Mouse (Mus musculus) small intestine, adult 2 months (tissue): Measurements from ENCODE around the gene Zfp580. TPM values are rescaled to one million over a fixed set of nuclear protein-coding genes. Genes with fewer than 3 reads are reported as not detected.
"Not testable (repeated sequence)": the region's sequence is repeated elsewhere in the genome, so short reads cannot be mapped to it uniquely, and the experiment has no call there.

Experiments
- H3K27ac ChIP-seq: fragments of 200-500 bp; 2 replicates; pipeline ENCODE4 v1.5.1; 2012; ENCODE audit warnings: low read depth, low read length, control low read depth, inconsistent platforms; ENCODE audit not compliant: insufficient read depth
- H3K27me3 ChIP-seq: fragments of 200-500 bp; 2 replicates; pipeline ENCODE4 v1.6.1; 2012; ENCODE audit warnings: mild to moderate bottlenecking, moderate library complexity, low read length, inconsistent platforms; ENCODE audit not compliant: control insufficient read depth, insufficient read depth
- H3K36me3 ChIP-seq: fragments of 200-500 bp; 2 replicates; pipeline ENCODE4 v1.6.1; 2012; ENCODE audit warnings: mild to moderate bottlenecking, low read length, control low read depth, inconsistent platforms; ENCODE audit not compliant: control insufficient read depth, insufficient read depth
- H3K4me1 ChIP-seq: fragments of 200-500 bp; 2 replicates; pipeline ENCODE4 v1.6.1; 2012; ENCODE audit warnings: low read length, inconsistent platforms, mixed read lengths; ENCODE audit not compliant: control insufficient read depth, insufficient read depth, insufficient read length
- H3K4me3 ChIP-seq: fragments of 200-500 bp; 2 replicates; pipeline ENCODE4 v1.5.1; 2012; ENCODE audit warnings: low read depth, mild to moderate bottlenecking, control low read depth, inconsistent platforms, low read length, moderate library complexity
- CTCF ChIP-seq: fragments of 200-500 bp; IDR thresholded peaks from 2 replicates; pipeline ENCODE4 v1.5.1; 2012; ENCODE audit warnings: low read depth, mild to moderate bottlenecking, control low read depth, inconsistent platforms, low read length, moderate library complexity, mixed read lengths; ENCODE audit not compliant: insufficient replicate concordance, insufficient read length; ENCODE audit errors: extremely low read depth
- POLR2A ChIP-seq: fragments of 200-500 bp; IDR thresholded peaks from 2 replicates; pipeline ENCODE4 v1.6.1; 2012; ENCODE audit warnings: low read depth, mild to moderate bottlenecking, control low read depth, inconsistent platforms, low read length, moderate library complexity
- WGBS: fragments of 180-500 bp; shearing (Covaris S2); methylation state at CpG from one replicate; pipeline ENCODE4 v1.1.7; 2018; 5-methylcytosine and 5-hydroxymethylcytosine counted together
- polyA plus RNA-seq: library from polyadenylated mRNA; depleted of rRNA; stranded (reverse); fragments of >200 nt; gene quantifications from 2 replicates; pipeline ENCODE4 v1.2.3, GENCODE M21; 2012; rRNA removed

The Zfp580 gene
- polyA plus RNA-seq, result 12.2 and 17.6 TPM in 2 replicates

DNA sequence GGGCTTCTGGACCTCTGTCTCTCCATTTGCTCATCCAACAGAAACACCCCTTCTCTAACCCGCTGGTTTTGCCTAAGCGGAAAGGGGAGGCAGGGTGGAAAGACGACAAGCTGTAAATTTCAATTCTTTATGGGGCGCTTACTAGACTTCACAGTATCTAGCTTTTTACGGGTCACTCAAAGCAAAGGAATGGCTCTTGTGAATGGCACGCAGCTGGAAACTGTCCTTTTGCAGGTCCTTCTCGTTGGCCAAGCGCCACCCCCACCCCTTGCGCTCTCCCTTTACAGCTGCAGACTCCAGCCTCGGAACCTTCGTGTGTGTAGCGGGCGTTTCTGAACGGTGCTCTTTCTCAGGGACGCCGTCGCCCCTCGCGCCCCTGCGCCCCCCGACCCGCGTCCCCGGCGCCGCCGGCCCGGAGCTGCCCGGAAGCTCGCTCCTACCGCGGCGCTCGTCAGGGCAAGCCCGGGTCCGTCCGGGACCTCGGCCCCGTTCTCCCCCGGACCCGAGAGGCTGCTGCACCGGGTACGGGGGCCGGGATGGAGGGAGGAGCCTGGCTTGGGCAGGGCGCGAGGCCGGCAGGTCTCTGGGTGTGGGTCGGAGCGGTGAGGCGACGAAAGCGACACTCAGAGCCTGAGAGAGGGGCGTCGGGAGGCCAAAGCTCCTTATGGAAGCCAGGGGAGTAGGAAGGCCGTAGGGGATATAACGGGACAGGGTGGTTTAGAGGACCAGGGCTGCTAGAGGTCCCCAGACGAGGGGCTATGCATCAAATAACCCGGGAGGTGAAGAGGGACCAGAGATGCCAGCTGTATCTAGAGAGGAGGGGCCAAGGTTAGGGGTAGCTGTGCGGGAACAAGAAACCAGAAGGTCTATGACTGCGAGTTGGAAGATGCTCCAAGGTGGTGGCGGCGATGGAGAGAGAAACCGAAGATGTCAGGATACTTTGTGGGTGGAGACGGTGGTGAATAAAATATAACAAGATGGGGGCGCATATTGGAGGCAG is at the start of gene Zfp580:
Gene Zfp580, plus strand, starts transcription at position 346 of the 1,000 bp plus-strand sequence.
- Histone ChIP-seq H3K27ac (no peak within 1 kb of the TSS), H3K4me3 (peak within 1 kb of the TSS; percentile 82), H3K4me1 (peaks cover 4% of the 10 kb centered on the region), H3K36me3 (no peaks in the 10 kb centered on the region), H3K27me3 (peaks cover 57% of the 10 kb centered on the region)
- TF ChIP-seq POLR2A, result peak; percentile 27; the same call in 1 of the 2 replicates
- TF ChIP-seq CTCF, result no peak
- WGBS, result 2% methylated on average over 65 of the region's 65 CpGs

DNA sequence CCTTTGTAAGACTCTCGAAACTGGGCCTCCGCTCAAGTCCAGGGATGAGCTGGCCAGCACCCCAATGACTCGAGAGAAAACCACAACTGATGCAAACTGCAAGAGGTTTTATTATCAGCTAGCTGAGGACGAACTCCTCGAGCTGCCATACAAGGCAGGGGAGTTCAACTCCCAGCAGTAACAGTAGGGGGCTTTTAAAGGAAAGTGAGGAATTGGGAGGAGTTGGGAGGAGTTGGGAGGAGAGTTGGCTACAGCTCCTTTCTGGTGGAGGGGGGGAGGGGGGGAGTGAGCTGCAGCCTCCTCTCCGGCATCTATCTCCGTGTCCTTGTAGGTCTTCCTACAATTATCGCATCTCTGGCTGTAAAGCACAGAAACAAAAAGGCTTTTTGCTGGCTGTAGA is 48.5 kb upstream of the Zfp580 start:
- not testable (repeated sequence) for H3K36me3 ChIP-seq, H3K27me3 ChIP-seq, H3K4me1 ChIP-seq, H3K27ac ChIP-seq, H3K4me3 ChIP-seq
- 76% methylated on average over 8 of the region's 8 CpGs for WGBS

DNA sequence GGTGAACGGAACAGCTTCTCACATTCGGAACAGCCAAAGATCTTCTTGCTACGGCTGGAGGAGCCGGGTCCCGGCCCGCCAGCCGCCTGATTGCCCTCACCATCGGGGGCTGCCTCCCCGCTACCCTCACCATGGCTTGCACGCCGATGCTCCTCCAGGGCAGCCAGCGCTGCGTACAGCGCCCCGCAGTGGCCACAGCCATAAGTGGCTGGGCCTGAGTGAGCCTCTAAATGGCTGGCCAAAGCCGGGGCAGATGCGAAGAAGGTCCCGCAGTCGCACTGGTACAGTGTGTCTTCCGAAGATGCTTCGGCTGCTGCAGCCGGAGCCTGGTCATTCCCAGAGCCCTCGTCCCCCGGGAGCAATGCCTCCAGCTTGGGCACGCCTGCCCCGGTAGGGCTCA is 43.1 kb upstream of the Zfp580 start:
- H3K36me3 ChIP-seq, result peaks cover 52% of the 10 kb centered on the region
- no peaks in the 10 kb centered on the region for H3K27me3 ChIP-seq
- 96% methylated on average over 26 of the region's 26 CpGs for WGBS
- H3K4me1 ChIP-seq, result no peaks in the 10 kb centered on the region
- TF ChIP-seq CTCF (no peak), POLR2A (no peak)
- no peak overlapping the region for H3K4me3 ChIP-seq
- H3K27ac ChIP-seq, result no peak overlapping the region

DNA sequence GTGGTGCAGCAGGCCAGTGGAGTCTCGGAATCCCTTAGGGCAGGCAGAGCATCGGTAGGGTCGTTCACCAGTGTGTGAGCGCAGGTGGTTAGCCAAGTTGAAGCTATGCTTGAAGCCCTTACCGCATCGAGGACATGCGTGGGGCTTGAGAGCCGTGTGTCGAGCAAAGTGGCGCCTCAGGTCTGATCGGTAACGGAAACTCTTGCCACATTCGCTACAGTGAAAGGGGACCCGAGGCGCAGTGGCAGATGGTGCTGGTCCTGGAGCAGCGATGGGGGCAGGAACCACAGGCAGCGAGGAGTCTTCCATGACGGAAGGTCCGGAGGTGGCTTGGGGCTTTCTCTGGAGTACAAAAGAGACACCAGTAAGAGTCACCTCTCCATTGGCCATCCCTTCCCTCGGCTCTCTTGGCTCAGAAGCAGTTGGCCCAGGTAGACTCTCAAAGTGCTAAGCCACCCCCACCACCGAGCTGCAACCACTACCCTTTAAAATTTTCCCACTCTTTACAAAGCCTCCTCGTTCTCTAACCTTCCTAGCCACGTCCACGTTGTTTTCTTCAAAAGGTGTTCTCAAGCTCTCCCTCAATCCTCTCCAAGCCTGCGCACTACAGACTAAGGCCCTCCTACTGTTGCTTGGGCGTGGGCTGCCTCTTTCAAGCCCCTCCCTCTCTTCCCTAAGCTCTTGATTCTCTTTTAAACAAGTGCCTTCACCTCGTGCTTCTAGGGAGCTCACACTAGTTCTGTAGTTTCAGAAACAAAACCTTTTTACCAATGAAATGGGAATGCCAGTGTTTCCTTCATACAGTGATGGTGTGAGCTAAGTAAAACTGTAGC is 38.4 kb upstream of the Zfp580 start:
- Histone ChIP-seq H3K4me3 (no peak overlapping the region), H3K4me1 (peaks cover 2% of the 10 kb centered on the region; the same call in 1 of the 2 replicates), H3K27ac (no peak overlapping the region), H3K27me3 (no peaks in the 10 kb centered on the region), H3K36me3 (peaks cover 50% of the 10 kb centered on the region)
- TF ChIP-seq CTCF (no peak), POLR2A (no peak)
- 91% methylated on average over 27 of the region's 27 CpGs for WGBS

DNA sequence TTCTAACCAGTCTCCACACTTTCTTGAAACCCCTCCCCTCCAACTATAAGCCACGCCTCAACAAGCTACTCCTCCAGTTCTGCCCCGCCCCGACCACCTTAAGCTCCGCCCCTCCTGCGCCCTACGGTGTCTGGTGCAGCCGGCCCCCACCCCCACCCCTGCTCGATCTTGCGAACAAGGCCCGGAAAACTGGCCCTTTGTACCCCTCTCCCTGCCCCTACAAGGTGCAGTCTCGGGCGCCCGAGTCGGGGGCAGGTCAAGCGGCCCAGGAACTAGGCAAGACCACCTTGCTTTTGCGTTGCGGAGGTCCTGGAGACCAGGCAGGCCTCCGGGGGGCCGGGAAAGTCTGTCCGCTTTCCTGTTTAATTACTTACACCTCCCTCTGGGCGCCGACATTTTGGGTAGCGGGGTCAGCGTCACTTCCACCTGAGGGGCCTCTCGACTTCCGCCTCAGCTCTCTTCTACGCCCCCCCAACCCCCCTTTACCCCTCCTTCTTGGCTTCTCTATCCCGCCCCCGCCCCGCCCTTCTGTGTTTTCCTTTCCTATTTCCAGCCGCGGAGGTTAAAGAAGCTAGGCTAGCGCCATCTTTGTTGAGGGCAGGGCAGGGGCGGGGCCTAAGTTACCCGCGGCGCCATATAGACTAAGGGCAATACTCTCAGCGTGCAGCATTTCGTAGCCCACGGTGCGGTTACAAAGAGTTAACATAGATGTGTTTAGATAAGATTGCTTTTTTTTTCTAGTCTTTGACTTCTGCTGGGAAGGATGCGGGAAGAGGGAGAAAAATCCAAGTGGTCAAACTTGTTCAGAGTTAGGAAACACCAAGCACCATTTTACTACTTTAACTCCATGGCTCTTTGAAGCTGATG is 36.9 kb upstream of the Zfp580 start, which contains the start of the genes Zfp524 and Fiz1:
Gene Zfp524, plus strand, starts transcription at position 165 of the 867 bp plus-strand sequence.
Gene Fiz1, minus strand, starts transcription at position 447 of the 867 bp plus-strand sequence.
- Histone ChIP-seq H3K27ac (peak within 1 kb of the TSS; percentile 99), H3K36me3 (peaks cover 37% of the 10 kb centered on the region), H3K4me1 (peaks cover 3% of the 10 kb centered on the region; the same call in 1 of the 2 replicates), H3K4me3 (peak within 1 kb of the TSS; percentile 98), H3K27me3 (no peaks in the 10 kb centered on the region)
- WGBS, result under 1% methylated on average over 42 of the region's 42 CpGs
- TF ChIP-seq POLR2A, result peak; percentile 51; the same call in 1 of the 2 replicates
- TF ChIP-seq CTCF, result no peak

DNA sequence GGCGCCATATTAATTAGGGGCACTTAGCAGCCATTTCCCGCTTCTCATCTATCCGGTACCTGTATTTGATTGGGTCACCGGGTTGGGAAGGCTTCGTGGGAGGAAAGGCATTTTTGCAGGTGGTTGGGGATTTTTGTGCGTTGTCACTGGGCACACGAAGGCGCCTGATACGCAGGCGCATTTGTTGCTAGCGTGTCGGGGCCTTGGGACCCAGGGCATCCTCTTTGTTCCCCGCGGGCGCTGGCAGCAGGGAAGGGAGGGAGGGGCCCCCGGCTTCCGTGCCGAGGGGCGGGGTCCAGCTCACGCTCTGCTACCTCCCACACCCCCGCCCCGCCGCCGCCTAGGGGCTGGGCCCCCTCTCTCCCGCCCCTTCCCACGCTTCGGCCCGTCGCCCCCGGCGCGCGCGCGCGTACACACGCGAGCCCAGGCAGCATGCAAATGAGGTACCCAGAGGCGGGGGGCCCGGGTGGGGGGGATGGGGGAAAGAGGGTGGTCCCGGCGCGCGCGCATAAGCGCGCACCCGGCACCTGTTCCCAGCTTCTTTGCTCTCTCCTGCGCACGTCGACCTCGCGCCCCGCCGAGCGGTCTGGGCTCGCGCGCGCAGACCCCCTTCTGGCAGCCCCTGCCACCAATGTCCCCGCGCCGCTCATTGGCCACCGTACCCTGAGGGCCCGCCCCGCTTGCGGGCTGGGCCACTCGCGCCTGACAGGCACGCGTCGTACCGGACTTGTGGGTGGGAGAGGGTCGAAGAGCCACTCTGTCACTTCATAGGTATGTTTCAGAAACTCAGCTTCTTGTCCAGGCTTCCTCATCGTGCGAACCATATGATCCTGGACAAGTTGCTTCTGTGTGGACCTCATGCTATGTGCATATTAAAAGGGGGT is 36.0 kb upstream of the Zfp580 start, which contains the start of gene Gm44973:
Gene Gm44973, plus strand, starts transcription at position 379 of the 884 bp plus-strand sequence.
- Histone ChIP-seq H3K4me3 (peak within 1 kb of the TSS; percentile 98), H3K27me3 (no peaks in the 10 kb centered on the region), H3K36me3 (peaks cover 30% of the 10 kb centered on the region), H3K4me1 (peaks cover 4% of the 10 kb centered on the region; the same call in 1 of the 2 replicates), H3K27ac (peak within 1 kb of the TSS; percentile 99)
- under 1% methylated on average over 69 of the region's 76 CpGs for WGBS
- TF ChIP-seq POLR2A (peak; percentile 30; the same call in 1 of the 2 replicates), CTCF (no peak)
